Mouse (Mus musculus): ENCODE data around the gene Aqp9.

DNA sequence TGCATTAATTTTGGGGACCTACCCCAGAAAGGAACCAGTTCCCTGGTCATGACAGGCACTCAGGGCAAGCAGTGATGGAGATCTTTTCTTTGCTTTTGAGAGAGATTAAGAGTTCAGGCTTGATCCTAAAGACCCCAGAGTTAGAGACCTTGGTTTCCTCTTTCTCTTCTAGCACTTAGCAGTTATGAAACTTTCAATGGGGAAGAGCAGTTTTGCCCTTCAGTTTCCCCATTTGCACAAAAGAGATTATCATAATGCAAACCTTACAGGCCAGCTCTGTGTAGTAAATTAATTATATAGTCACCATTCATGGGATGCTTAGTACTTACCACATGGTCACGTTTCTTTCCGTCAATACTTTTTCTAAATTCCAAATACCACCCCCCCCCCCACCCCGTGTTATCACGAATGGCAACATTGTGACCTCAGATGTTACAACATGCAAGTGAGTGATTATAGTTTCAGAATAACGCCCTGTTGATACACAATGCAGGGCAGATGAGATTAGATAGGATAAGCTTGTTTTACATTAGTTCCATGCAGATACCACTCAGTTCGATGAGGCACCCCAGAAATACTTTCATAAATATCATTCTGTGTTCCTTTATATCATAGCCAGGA lies 10.9 kb upstream of the Aqp9 start:
- TF ChIP-seq CTCF (IDR thresholded peaks at IDR 0.05; ENCODE audit: borderline replicate concordance, extremely low read depth, insufficient read depth, insufficient read length) (no peak), POLR2A (IDR thresholded peaks at IDR 0.05; ENCODE audit: borderline replicate concordance, extremely low read depth, insufficient read depth, insufficient read length, poor library complexity, severe bottlenecking) (no peak)

Data from brain, embryonic 14.5 days (tissue).